Mouse (Mus musculus) CH12.LX (cell line): ENCODE measurements around the gene Cdc14b. TPM values are rescaled to one million over a fixed set of nuclear protein-coding genes. Genes with fewer than 3 reads are reported as not detected.

ENCODE experiments used
- DNase-seq: peaks from one replicate; pipeline ENCODE4 v3.0.0-alpha.2; 2013; ENCODE audit errors: extremely low read depth
- H3K27ac ChIP-seq: 2 replicates; pipeline ENCODE4 v1.5.1; 2012; ENCODE audit warnings: low read depth, mild to moderate bottlenecking, control low read depth, moderate library complexity; ENCODE audit not compliant: insufficient read depth
- H3K27me3 ChIP-seq: replicated peaks from 2 replicates; pipeline ENCODE3; 2012; ENCODE audit warnings: inconsistent platforms
- H3K36me3 ChIP-seq, 2 experiments: replicated peaks in 1 of 2; 2 replicates each; pipeline versions ENCODE3 to v1.6.1; 2012; ENCODE audit warnings: inconsistent platforms in 1 of 2, low read length in 1 of 2, mild to moderate bottlenecking in 1 of 2, mixed read lengths in 1 of 2, moderate library complexity in 1 of 2; ENCODE audit not compliant: control insufficient read depth in 1 of 2, insufficient read depth in 1 of 2
- H3K4me1 ChIP-seq, 2 experiments: 2 replicates each; pipeline ENCODE4 v1.6.1; 2012; ENCODE audit warnings: inconsistent platforms in 1 of 2, moderate library complexity in 1 of 2; ENCODE audit not compliant: insufficient read depth in 2 of 2, control insufficient read depth in 1 of 2
- H3K4me2 ChIP-seq: 2 replicates; pipeline ENCODE4 v1.6.1; 2012; ENCODE audit warnings: low read depth, mild to moderate bottlenecking, control low read depth; ENCODE audit not compliant: poor library complexity, insufficient read depth, severe bottlenecking
- H3K4me3 ChIP-seq, 3 experiments: fragments of 150-350 bp in 1 of 3; sonication (generic) in 1 of 3; replicated peaks in 1 of 3; 2 replicates each; pipeline versions ENCODE3 to v1.5.1; 2011 to 2012; ENCODE audit warnings: low read depth in 2 of 3, low read length in 2 of 3, mild to moderate bottlenecking in 2 of 3, moderate library complexity in 2 of 3, control low read depth in 1 of 3, improper control_type of control experiment in 1 of 3, inconsistent platforms in 1 of 3, mixed read lengths in 1 of 3; ENCODE audit not compliant: poor library complexity in 1 of 3
- H3K79me2 ChIP-seq: replicated peaks from 2 replicates; pipeline ENCODE4 v1.6.1; 2012; ENCODE audit warnings: mild to moderate bottlenecking, moderate library complexity; ENCODE audit not compliant: control insufficient read depth, poor library complexity, insufficient read depth, severe bottlenecking; ENCODE audit errors: extremely low read depth
- H3K9ac ChIP-seq: 2 replicates; pipeline ENCODE4 v1.6.1; 2012; ENCODE audit warnings: low read depth, mild to moderate bottlenecking, control low read depth, moderate library complexity; ENCODE audit not compliant: insufficient read depth
- H3K9me3 ChIP-seq: replicated peaks from 2 replicates; pipeline ENCODE3; 2012; ENCODE audit warnings: low read length, inconsistent platforms, mixed read lengths
- CHD1 ChIP-seq: IDR thresholded peaks from 2 replicates; pipeline ENCODE4 v1.6.1; 2012; ENCODE audit warnings: low read depth, low read length, improper control_type of control experiment, inconsistent platforms
- GABPA ChIP-seq: IDR thresholded peaks from 2 replicates; pipeline ENCODE4 v1.6.1; 2012; ENCODE audit warnings: low read depth, low read length, improper control_type of control experiment, inconsistent platforms; ENCODE audit not compliant: insufficient replicate concordance
- HCFC1 ChIP-seq: IDR thresholded peaks from 2 replicates; pipeline ENCODE4 v1.6.1; 2012; ENCODE audit warnings: low read depth, mild to moderate bottlenecking, inconsistent platforms, low read length, improper control_type of control experiment
- MAZ ChIP-seq: IDR thresholded peaks from 2 replicates; pipeline ENCODE4 v1.6.1; 2012; ENCODE audit warnings: low read depth, mild to moderate bottlenecking, inconsistent platforms, low read length, improper control_type of control experiment, moderate library complexity
- NELFE ChIP-seq: IDR thresholded peaks from 2 replicates; pipeline ENCODE4 v1.6.1; 2011; ENCODE audit warnings: low read depth, low read length, improper control_type of control experiment
- NRF1 ChIP-seq: IDR thresholded peaks from 2 replicates; pipeline ENCODE4 v1.6.1; 2014; ENCODE audit warnings: low read depth, mild to moderate bottlenecking, inconsistent platforms, low read length, improper control_type of control experiment, moderate library complexity
- USF2 ChIP-seq: conservative IDR thresholded peaks from 2 replicates; pipeline ENCODE4 v1.6.1; 2011; ENCODE audit warnings: low read depth, low read length, improper control_type of control experiment
- ZKSCAN1 ChIP-seq: IDR thresholded peaks from 2 replicates; pipeline ENCODE4 v1.6.1; 2012; ENCODE audit warnings: low read depth, inconsistent platforms, low read length, improper control_type of control experiment, borderline replicate concordance
- ZNF384 ChIP-seq: IDR thresholded peaks from 2 replicates; pipeline ENCODE4 v1.6.1; 2012; ENCODE audit warnings: low read depth, low read length, improper control_type of control experiment, inconsistent platforms
- dilution Hi-C: fragments of 300-500 bp; cut with MboI; formaldehyde crosslinking; loops from 2 replicates; pipeline ENCODE4 v1.14.3; 2020; ENCODE audit warnings: low sequenced_read_pairs; ENCODE audit not compliant: extremely low pct_unique_long_range_greater_than_20kb, extremely low pct_ligation_motif_present
- in situ Hi-C: fragments of 300-500 bp; cut with MboI; formaldehyde crosslinking; loops from 3 replicates; pipeline ENCODE4 v1.14.3; 2019; ENCODE audit warnings: low sequenced_read_pairs, low pct_ligation_motif_present, low pct_unique_long_range_greater_than_20kb, mixed read lengths
- polyA plus RNA-seq: library from polyadenylated mRNA; unstranded; fragments of >175 nt; gene quantifications from 2 replicates; pipeline ENCODE4 v1.2.1, GENCODE M21; 2012; ENCODE audit warnings: low read depth; ENCODE audit not compliant: insufficient read length
- total RNA-seq, 2 experiments: library from RNA; depleted of rRNA; stranded (reverse); fragments of 300-350 nt in 1 of 2; fragments of >200 nt in 1 of 2; gene quantifications; 2 replicates each; pipeline ENCODE4 v1.2.3; 2012 to 2014

Cdc14b gene
- total and polyA plus RNA-seq, 3 experiments, result 2.7 to 5.5 (median 4.6) TPM

GRCm38 (mm10) chr13:64312024-64312915 is 37.2 kb upstream of the Cdc14b start, which contains the start of gene Aaed1 (continued):
- peak; percentile 16; the same call in 1 of the 2 replicates for TF ChIP-seq MAZ
- TF ChIP-seq, all 38 proteins: peak for 16

GRCm38 (mm10) chr13:64311266-64311665 is 36.2 kb upstream of the Cdc14b start:
- no peak for DNase-seq
- Histone ChIP-seq H3K27me3 (peaks cover 2% of the 10 kb centered on the region), H3K4me3 (peak overlapping the region; percentile 60 to 77 (median 64)), H3K9me3 (no peaks in the 10 kb centered on the region), H3K4me1 (peaks cover 9 to 48% of the 10 kb centered on the region in 2 experiments), H3K36me3 (peaks cover 12 to 16% of the 10 kb centered on the region in 2 experiments), H3K79me2 (no peaks in the 10 kb centered on the region), H3K4me2 (peak overlapping the region; percentile 70), H3K9ac (peak overlapping the region; percentile 46), H3K27ac (no peak overlapping the region)
- in situ Hi-C loops, result loop anchor here (5.0 to 10.0 kb wide), 2 partner anchors 64 to 126 kb away; no protein-coding TSS in a partner anchor
- dilution Hi-C loops, result no loop called here
- TF ChIP-seq HCFC1, result no peak
- TF ChIP-seq ZKSCAN1, result no peak
- no peak for TF ChIP-seq GABPA
- TF ChIP-seq CHD1, result no peak

- peaks cover 9 to 45% of the 10 kb centered on the region in 2 experiments for H3K4me1 ChIP-seq
- no peak overlapping the region for H3K4me3 ChIP-seq
- H3K9ac ChIP-seq, result no peak overlapping the region
- H3K36me3 ChIP-seq, result peaks cover 12 to 19% of the 10 kb centered on the region in 2 experiments
- no peak overlapping the region for H3K4me2 ChIP-seq
- H3K27me3 ChIP-seq, result peaks cover 2% of the 10 kb centered on the region
- no peak for DNase-seq
- no peak overlapping the region for H3K27ac ChIP-seq
- H3K9me3 ChIP-seq, result no peaks in the 10 kb centered on the region
- no peaks in the 10 kb centered on the region for H3K79me2 ChIP-seq
- dilution Hi-C loops, result no loop called here
- TF ChIP-seq NELFE, result no peak
- no peak for TF ChIP-seq USF2
- TF ChIP-seq NRF1, result no peak
- TF ChIP-seq ZNF384, result no peak
- in situ Hi-C loops, result loop anchor here (5.0 to 10.0 kb wide), 2 partner anchors 63 to 126 kb away; no protein-coding TSS in a partner anchor
Observed at GRCm38 (mm10) chr13:64310585-64310984, 35.5 kb upstream of the Cdc14b start.
